Mouse (Mus musculus): ENCODE measurements around the gene Car7.

Car7 gene

DNA sequence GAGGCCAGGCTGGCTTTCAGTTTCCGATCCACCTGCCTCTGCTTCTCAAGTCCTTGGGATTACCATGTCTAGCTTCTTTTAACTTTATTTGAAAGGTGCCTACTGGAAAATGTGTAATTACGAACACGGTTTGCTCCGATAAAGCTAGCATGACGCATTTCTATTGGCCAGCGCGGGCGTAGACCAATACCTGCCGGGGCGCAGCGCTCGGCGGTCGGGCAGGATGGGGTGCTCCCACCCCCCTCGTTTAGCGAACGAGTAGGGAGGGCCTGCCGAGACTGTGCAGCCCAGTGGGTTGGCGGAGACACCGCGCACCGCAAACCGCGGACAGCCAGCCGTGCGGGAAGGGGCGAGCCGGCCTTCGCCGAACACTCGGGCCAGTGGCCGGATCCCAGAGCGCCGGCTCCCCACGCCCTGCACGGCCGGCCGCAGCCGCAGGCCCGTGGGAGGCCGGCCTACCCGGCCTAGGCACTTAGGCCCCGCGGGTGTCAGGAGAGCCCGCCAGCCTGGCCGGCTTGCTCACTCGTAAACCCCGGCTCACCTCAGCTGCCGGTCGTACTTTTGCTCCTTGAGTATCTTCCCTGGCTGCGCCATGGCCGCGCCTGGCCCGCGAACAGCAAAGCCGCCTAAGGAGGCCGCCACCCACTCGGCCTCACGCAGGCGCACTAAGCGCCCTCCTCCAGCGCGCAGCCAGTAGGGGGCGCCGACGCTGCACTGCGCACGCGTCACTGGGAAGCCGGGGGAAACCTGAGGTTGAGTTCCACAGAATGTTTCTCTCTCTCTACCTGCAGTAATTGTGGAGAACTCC, at the start of gene Car7, which contains the start of gene Nae1:
TSS of gene Car7 (plus strand) at position 719 of the 808 bp plus-strand sequence.
TSS of gene Nae1 (minus strand) at position 667 of the 808 bp plus-strand sequence.
- peak; percentile 91 to 95 for DNase-seq

DNA sequence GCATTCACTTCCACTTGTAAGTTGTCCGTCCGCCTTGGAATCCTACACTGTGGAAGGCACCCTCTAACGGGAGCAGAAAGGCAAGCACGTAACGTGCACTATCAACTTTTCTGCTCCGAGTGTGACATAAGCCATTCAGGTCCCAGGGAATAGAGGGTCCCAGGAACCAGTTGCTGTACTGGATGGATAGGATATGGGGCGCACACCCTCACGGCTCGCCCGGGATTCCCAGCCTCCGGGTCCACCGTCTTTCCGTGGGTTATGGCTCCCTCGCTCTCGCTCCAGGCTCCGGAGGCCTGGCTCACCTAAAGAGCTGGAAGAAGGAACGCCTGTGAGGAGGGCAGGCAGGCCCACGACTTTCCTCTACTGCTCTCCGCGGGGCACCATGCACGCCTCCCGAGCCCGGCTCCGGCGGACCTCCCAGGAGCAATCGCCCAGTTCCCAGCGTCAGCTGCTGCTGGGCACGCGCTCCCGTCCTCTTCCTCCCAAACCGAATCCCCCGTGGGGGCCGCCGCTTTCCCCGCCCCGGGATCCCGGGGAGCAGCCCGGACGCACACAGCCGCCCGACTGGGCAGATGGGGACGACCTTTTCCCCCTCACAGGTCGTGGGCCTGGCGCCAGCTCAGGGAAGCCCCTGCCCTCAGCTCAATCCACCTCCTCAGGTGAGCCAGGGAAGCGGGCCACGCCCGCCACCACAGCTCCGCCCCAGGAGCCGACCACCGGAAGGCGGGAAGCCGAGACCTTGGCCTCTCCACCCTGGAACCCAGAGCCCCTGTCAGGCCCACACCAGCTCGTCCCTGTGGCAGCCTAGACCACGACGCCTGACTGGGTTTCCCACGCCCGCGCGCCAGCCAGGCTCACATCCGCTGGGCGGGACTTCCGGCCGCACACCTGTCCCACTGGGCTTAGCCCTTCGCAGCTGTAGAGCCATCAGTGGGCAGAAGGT, 25.2 kb upstream of the Car7 start, which contains the start of gene Terb1:
TSS of gene Terb1 (minus strand) at position 850 of the 946 bp plus-strand sequence.
- DNase-seq = peak; percentile 58 to 81

DNA sequence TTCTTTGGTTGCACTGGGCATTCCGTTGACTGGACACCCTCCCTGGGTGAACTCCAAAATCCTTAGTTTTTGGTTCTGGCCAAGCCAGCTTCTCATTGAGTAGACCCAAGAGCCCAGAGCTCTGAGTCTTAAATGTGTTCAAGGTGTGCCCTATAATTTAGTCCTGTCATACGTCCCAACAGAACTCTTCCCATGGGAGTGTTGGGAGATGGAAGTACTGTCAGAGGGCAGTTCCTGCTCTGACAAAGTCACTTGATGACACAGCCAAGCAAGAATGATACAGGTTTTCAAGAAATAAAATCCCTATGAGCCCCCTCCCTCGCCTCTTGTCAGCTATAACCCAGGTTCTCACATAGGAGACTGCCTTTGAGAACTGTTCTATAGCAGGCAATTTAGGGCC, 24.4 kb upstream of the Car7 start:
- no peak for DNase-seq

DNA sequence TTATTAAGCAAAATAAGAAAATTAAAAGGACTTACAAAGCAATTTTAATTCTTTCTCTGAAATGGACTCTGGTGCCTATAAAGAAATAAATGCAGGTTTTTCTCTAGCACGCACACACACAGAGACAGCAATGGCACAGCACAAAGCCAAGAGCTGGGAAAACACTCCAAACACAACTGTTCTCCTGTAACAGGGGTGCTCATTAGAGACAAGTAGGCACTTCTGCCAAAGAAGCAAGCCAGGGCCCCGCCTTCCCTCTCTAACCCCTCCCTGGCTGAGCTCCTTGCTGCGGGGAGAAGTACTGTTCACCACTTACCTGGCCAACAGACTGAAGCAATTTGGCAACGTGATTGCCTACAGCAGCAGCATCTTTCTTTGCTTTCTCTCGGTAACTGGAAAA, 16.6 kb upstream of the Car7 start:
- no peak for DNase-seq

DNA sequence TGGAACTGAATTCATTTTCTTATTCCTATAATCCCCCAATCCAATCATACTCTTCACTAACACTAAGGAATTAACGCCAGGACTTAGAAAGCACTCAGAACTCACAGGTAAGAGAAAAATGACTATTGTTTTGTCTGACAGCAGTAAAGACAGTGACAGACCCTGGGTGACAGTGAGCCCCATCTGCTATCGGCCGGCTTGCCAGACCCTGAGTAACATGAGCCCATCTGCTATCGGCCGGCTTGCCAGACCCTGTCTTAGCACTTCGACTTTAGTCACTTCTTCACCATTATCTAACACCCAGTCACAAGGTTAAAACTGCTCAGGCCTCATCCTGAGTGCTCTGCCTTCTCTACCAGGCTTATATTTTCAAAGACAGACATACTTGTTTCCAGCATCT, 4.8 kb upstream of the Car7 start:
- DNase-seq = no peak

DNA sequence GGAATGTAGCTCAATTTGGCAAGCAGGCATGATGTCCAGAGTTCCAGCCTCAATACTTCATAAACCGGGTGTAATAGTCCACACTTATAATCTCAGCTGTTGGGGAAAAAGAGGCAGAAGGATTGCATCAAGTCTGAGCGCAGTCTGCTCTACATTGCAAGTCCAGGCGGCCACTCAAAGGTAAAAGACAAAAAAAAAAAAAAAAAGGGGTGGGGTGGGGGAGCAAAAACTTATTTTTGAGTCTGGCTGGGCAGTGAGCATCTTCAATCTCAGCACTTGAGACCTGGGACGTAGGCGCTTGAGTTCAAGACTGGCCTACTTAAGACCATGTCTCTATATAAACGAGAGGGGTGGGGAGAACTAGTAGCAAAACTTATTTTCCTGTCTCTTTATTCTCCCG, 938 bp upstream of the Car7 start:
- no peak for DNase-seq

DNA sequence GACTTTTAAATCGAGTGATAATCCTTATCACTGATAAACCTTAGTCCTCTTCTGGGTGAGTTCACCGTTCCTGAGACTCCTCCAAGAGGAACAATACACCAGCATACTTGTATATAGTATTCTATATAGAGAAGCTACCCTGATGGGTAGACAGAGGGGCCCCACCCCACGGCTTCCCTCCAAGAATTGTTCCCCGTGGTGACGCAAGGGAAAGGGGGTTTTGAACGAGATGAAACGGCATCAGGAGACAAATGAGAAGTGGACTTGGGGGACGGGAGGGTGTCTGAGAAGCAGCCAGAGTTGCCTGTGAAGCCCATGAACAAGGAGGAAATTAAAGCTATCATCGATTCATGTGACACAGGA, 271 bp downstream of the Car7 start:
- peak in 1 of 2 experiments; percentile 11 for DNase-seq

DNA sequence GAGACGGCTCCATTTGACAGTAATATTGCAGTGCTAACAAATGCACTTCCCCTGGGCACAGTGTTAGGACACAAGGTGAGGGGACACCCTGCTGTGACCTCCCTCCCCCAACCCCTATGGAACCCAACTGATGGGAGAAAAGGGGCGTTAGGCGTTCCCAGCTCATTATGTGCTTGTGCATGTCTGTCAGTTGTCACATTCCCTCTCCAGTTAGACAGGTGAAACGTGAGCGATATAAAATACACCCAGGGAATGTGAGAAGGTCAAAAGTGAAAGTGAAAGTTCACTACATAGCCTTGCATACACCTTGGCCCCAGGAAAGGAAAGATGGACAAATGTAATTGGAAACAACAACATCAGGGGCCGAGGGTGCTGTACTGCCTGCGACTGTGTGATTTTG, 889 bp downstream of the Car7 start:
- no peak for DNase-seq

DNA sequence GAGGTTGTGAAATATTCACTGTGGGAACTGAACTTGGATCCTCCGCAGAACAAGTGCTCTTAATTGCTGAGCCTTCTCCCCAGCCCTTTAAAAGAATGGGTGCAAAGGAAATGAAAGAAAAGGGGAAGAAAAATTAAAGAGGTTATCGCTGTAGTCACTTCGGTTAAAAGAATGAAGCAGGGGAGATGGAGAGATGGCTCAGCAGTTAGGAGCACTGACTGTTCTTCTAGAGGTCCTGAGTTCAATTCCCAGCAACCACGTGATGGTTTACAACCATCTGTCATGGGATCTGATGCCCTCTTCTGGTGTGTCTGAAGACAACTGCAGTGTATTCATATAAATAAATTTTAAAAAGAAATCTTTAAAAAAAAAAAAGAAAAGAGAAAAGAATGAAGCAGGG, 1.5 kb downstream of the Car7 start:
- DNase-seq = no peak

DNA sequence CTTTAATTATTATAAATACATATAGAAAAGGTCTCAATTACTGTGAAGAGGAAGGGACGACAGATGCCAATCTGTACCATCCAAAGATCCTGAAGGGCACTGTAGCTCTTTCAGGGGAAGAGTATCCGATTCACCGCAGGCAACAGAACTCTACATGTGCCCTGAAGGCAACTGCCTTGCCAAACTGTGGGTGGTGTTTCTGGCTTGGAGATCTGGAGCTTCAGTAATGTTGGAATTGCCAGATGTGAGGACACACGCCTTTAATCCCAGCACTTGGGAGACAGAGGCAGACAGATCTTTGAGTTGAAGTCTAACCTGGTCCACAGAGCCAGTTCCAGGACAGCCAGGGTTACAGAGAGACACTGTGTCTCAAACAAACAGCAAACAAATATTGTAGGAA, 4.4 kb downstream of the Car7 start:
- DNase-seq = no peak

DNA sequence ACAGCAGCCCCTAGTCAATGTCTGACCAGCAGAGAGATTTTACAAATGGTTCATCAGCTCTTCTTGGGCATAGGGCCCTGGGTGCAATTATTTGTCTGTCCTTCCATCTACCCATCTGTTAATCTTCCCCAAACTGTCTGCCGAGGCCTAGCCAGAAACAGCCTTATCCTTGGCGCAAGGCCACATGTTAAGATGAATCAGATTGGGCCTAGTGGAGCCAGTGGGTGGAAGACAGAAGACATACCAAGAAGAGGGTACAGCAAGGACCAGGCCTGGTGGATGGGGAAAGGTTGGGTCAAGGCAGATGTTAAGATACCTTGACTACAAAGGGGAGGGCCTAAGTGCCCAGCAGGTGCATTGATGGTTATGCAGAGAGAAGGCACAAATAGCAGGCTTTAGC, 5.1 kb downstream of the Car7 start:
- no peak for DNase-seq

DNA sequence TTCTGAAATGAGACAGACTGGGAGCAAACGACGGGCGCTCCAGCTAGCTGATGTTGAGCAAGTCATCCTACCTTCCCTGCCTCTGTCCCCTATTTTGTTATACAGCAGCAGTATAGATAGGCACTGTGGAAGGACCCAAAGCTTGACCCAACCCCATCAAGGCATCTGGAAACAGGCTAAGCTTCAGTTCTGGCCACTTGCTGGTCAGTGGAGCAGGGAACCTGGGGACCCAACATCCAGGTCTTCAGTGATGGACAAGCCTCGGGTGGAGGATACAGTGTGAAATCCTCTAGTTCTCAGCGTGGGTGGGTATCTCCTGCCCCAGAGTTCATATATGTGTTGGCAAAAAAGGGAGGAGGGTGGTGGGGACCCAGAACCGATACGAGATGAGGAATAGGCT, 5.7 kb downstream of the Car7 start:
- DNase-seq = no peak

DNA sequence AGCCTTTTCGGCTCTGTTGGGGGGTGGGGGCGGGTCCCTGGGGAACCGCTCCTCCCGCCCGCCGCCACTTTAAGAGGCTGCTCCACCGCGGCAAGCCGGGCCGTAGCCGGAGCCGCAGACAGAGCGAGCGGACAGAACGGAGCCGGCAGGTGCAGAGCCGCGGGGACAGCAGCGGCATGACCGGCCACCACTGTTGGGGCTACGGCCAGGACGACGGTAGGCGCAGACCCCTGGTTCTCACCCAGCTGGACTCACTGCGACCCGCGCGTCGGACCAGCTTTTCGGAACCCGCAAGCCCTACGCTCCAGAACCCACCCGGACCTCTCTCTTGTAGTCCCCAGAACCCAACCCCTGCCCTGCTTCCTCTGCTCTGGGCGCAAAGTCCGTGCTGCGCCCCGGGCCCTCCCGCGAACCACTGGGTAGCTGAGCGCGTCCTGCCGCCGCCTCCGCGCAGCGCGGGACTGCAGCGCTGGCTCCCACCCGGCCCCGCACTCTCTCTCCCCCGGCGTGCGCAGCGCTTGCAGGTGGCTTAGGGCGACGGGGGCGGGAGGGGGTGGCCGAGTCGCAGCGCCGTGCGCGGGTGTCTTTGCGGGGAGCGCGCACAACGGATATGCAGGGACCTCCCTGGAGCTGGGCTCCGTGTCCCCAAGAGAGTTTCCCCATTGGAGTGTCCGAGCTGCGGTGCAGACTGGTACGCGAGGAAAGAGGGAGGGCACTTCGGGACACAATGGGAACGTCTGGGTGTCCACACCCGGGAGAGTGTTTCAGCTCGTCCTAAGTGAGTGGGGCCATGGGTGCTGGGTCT, 6.4 kb downstream of the Car7 start:
- DNase-seq = peak; percentile 24 to 59

DNA sequence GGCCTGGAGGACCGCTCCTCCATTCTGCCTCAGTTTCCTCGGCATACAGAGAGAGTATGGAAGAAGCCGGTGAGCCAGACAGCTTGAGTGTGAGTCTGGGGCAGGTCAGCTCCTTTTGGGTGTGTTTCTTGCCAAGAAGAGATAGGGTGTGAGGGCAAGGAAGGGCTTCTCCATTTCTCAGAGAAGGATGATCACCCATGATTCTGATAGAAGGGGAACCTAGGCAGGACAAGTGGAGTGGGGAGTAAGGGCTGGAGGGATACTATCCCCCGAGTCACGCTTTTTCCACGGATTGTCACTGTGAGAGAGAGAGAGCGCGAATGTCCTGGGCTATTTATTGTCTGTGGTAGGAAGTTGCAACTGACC, 7.0 kb downstream of the Car7 start:
- DNase-seq = no peak

DNA sequence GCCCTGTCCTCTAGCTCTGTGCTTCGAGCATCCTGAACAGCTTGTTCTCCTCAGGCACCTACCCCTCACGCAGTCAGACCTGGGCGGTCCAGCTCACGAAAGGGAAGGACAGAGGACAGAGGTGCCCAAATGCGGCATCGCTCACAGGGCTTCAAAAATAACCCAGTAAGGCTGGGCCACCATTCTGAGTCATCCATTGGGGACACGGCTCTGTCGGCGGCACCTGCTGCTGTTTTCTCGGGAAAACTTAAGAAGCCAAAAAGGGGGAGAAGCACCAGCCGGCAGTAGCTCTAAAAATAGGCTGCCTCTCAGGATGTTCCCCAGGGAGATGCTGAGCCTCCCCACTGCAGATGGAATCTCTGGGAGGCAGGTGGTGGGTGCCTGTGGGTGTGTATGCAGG, 7.7 kb downstream of the Car7 start:
- DNase-seq = no peak

DNA sequence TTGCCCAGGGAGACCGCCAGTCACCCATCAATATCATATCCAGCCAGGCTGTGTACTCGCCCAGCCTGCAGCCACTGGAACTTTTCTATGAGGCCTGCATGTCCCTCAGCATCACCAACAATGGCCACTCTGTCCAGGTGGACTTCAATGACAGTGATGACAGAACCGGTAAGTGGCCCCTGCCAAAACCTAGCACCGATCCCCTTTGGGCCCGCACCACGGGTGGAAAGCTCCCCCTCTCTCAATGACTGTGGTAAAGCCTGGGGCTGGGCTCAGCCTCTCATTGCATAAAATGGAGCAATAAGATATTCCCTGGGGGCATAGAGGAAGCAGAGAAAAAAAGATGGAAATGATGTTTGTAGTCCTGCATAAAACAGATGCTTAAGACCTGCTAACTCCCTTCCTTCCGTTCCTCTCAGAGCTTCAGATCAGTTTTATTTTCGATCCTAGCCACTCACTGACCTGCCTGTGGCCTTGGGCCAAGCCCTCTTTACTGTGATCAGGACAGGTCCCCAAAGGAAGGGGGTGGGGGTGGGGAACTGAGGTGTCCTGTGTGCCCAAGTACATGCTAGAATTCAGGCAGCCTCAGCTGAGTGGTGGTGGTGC, 9.1 kb downstream of the Car7 start:
- DNase-seq = peak; percentile 45 to 66

DNA sequence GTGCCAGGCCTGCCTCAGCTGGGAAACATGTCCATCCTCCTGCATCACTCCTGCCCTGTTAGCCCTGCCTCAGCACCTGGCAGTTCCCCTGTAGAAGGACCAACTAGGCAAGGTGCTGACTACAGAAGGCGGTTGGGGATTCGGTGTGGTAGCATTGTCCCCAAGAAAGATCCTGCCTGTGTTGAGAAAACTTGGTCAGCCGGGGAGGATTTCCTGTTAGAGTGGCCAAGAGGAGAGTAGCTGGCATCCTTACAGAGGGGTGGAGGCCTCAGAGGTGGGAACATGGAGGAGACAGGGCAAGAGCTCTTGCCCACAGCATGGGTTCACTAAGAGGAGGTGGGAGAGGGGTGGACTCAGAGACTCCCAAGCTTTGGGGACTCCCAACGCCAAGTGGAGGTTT, 20.7 kb downstream of the Car7 start:
- peak in 1 of 2 experiments; percentile 19 for DNase-seq

DNA sequence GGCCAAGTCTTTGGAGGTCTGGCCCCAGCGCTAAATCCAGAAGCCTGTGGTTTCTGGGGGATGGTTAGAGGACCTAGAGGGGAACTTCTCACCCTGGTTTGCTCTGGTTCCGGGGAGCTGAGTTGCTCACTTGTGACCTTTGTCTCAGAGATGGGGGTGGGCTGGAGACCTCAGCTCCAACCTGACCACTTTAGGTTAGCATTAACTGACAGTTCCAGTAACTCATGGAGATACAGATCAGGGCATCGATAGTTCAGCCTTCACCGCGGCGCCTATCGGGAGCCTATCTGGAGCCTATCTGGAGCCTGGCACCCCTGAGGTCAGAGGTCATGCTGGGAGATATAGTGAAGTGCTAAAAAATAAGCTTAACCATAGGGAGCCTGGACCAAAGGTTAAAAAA, 22.7 kb downstream of the Car7 start:
- no peak for DNase-seq

DNA sequence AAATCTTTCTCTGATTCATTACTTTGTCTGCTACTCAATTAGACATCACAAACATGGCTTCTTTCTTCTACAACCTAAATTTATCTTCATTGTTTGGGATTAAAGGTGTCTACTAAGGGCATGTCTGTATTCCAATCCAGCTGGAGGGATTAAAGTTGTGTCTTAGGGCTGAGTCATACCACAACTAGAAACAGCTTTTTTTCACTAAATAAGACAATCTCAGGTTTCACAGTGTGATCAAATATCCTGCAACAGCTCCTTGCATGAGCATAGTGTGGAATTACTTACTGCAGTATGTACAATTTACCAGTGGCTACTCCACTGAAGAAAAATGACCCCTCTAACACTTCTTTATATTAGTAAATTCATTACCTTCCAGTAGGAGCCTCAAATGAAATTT, 26.2 kb downstream of the Car7 start:
- DNase-seq = no peak

DNA sequence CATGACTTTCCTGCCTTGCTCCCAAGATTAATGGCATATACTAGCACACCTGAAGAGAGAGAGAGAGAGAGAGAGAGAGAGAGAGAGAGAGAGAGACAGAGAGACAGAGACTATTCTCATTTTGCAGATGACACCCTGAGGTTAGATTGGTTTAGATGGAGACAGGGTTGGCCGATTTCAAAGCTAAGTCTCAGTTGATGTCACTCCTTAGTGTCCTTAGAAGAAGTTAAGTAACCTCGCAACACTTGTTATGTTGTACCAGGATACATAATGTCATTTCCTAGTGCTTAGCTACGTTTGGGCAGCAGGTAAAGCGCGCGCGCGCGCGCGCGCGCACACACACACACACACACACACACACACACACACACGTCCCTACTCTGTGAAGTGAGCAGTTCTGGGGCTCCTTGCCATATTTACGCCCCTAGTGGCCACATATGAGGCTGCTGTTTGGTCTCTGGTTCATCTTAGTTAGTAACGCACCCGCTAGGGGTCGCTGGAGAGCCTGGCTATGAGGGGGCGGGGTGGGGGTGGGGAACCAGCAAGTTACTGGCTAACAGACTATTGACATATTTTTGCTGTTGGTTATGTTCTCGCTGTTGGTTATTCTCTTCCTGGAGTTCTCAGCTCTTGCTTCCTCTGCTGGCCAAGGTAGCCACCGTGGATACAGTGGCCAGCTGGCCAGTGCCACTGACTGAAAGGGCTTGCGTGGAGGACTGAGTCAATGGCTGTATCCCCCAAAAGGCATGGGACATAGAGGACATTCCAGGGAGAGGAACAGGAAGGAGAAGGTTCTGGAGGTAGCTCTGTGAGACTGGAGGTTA, 30.4 kb downstream of the Car7 start:
- peak; percentile 91 to 96 for DNase-seq

DNA sequence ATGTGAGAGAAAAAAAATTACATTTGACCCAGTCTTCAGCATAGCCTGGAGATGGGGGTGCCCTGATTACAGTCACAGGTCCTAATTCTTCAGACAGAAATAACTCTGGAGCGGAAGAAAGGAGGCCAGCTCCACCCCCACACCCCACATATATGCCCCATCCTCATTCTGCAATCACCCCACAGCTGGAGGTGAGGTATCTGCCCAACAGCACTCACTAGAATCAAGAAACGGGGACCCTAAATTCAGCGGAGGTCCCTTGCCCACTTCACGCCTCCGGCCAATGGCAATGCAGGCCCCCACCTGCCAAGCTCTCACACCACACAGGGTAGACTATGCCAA, 30.9 kb downstream of the Car7 start:
- no peak for DNase-seq

DNA sequence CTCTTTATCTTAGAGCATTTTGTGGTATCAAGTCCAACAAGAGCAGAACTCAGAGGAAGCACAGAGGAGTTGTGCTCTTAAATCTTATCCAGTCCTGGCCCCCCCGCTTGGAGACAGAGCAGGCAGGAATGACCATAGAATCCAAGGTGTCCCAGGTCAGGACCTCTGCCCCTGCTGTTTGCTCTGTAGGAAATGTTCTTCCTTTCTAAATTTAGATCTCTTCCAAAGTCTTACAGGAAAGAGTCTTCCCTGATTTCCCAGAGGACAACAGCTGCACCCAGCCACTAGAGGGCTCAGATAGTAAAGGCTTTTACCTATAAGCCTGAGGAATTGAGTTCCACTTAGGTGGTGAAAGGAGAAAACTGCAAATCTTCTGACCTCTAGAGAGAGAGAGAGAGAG, 35.1 kb downstream of the Car7 start:
- DNase-seq = peak; percentile 77 to 84

Data from kidney, postnatal 25 days (tissue).